Mouse (Mus musculus) forebrain, embryonic 12.5 days (tissue): Measurements from ENCODE around the gene Ccdc162. TPM values are rescaled to one million over a fixed set of nuclear protein-coding genes. Genes with fewer than 3 reads are reported as not detected.
"Not testable (repeated sequence)": the region's sequence is repeated elsewhere in the genome, so short reads cannot be mapped to it uniquely, and the experiment has no call there.

ENCODE experiments used
- ATAC-seq: fragments of 200-750 bp; cut with Nextera tagmentation; 2 replicates; pipeline ENCODE4 v1.8.0; 2017; ENCODE audit warnings: moderate TSS enrichment; ENCODE audit not compliant: low FRiP score
- H3K27ac ChIP-seq: fragments of 300-500 bp; sonication (generic); 2 replicates; pipeline ENCODE4 v1.5.1; 2016; ENCODE audit warnings: mild to moderate bottlenecking
- H3K27me3 ChIP-seq: fragments of 300-500 bp; sonication (generic); 2 replicates; pipeline ENCODE4 v1.6.1; 2016; ENCODE audit warnings: mild to moderate bottlenecking
- H3K36me3 ChIP-seq: fragments of 300-500 bp; sonication (generic); replicated peaks from 2 replicates; pipeline ENCODE4 v1.6.1; 2016; ENCODE audit warnings: mild to moderate bottlenecking
- H3K4me1 ChIP-seq: fragments of 300-500 bp; sonication (generic); 2 replicates; pipeline ENCODE4 v1.6.1; 2016
- H3K4me2 ChIP-seq: fragments of 300-500 bp; sonication (generic); 2 replicates; pipeline ENCODE4 v1.6.1; 2016; ENCODE audit warnings: mild to moderate bottlenecking, moderate library complexity
- H3K4me3 ChIP-seq: fragments of 300-500 bp; sonication (generic); replicated peaks from 2 replicates; pipeline ENCODE4 v1.5.1; 2016; ENCODE audit warnings: mild to moderate bottlenecking
- H3K9ac ChIP-seq: fragments of 300-500 bp; sonication (generic); 2 replicates; pipeline ENCODE4 v1.6.1; 2016; ENCODE audit warnings: mild to moderate bottlenecking
- H3K9me3 ChIP-seq: fragments of 300-500 bp; sonication (generic); 2 replicates; pipeline ENCODE4 v1.6.1; 2016
- WGBS: fragments of 180-500 bp; shearing (Covaris S2); methylation state at CpG from one replicate; pipeline ENCODE4 v1.1.7; 2016; 5-methylcytosine and 5-hydroxymethylcytosine counted together
- polyA plus RNA-seq: library from polyadenylated mRNA; unstranded; fragments of >200 nt; fragmentation: Nextera tagmentation; extraction: Ambion mirVana; gene quantifications from 2 replicates; pipeline ENCODE4 v1.2.1, GENCODE M21; 2016

Ccdc162 gene
- polyA plus RNA-seq, 1 experiment from 2014 or later, result 0.31 TPM

- WGBS, result 93% methylated on average over 6 of the region's 6 CpGs
Observed at GRCm38 (mm10) chr10:41659671-41660070, 56.8 kb downstream of the Ccdc162 start.

DNA sequence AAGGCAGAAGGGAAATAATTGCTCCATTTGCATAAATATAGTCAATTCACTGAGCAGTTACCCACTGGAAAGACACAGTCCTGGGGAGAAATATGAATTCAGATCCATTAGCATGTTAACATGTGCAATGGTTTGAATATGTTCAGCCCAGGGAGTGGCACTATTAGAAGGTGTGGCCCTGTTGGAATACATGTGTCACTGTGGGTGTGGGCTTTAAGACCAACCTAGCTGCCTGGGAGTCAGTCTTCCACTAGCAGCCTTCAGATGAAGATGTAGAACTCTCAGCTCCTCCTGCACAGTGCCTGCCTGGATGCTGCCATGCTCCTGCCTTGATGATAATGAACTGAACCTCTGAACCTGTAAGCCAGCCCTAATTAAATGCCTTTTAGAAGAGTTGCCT, 60.8 kb downstream of the Ccdc162 start:
- ATAC-seq, H3K4me3 ChIP-seq, H3K4me2 ChIP-seq, H3K9me3 ChIP-seq, H3K27ac ChIP-seq, H3K27me3 ChIP-seq, H3K9ac ChIP-seq, H3K36me3 ChIP-seq: not testable (repeated sequence)
- H3K4me1 ChIP-seq, result peaks cover 11% of the 10 kb centered on the region; the same call in 1 of the 2 replicates

More at GRCm38 (mm10) chr10:41659671-41660070, 56.8 kb downstream of the Ccdc162 start:
- not testable (repeated sequence) for H3K4me2 ChIP-seq, H3K9me3 ChIP-seq, H3K36me3 ChIP-seq, H3K4me3 ChIP-seq, H3K4me1 ChIP-seq, H3K9ac ChIP-seq, H3K27me3 ChIP-seq, ATAC-seq, H3K27ac ChIP-seq

DNA sequence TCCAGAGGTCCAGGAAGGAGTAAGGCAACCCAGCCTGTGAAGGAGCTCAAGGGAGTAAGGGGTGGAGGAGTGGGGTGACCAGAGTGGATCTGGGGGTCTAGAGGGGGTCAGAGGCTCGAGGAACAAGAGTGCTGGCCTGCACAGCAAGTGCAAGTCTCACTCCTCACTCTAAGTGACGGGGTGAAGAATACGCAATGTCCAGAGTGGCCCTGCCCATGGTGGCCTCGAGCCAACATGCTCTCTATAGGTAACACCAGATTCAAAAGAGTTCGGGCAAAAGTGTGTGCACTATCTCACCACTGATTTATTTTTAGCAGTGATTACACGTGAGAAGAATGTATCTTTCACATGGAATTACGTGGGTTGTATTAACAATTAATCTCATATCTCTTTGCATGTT, 63.4 kb downstream of the Ccdc162 start:
- 90% methylated on average over 7 of the region's 7 CpGs for WGBS
- no peak for ATAC-seq
- no peaks in the 10 kb centered on the region for H3K9me3 ChIP-seq

GRCm38 (mm10) chr10:41652094-41652775, 64.2 kb downstream of the Ccdc162 start:
- Histone ChIP-seq H3K4me3 (no peak overlapping the region), H3K4me2 (no peak overlapping the region), H3K4me1 (peaks cover 11% of the 10 kb centered on the region; the same call in 1 of the 2 replicates), H3K27me3 (no peaks in the 10 kb centered on the region), H3K27ac (no peak overlapping the region), H3K36me3 (no peaks in the 10 kb centered on the region), H3K9ac (no peak overlapping the region), H3K9me3 (no peaks in the 10 kb centered on the region)
- no peak for ATAC-seq
- WGBS, result 50% methylated on average over 6 of the region's 6 CpGs

More for the DNA sequence above, 63.4 kb downstream of the Ccdc162 start:
- Histone ChIP-seq H3K4me2 (no peak overlapping the region), H3K4me1 (peaks cover 11% of the 10 kb centered on the region; the same call in 1 of the 2 replicates), H3K36me3 (no peaks in the 10 kb centered on the region), H3K4me3 (no peak overlapping the region), H3K27ac (no peak overlapping the region), H3K9ac (no peak overlapping the region), H3K27me3 (no peaks in the 10 kb centered on the region)

GRCm38 (mm10) chr10:41651532-41651931, 64.9 kb downstream of the Ccdc162 start:
- H3K27me3 ChIP-seq, result no peaks in the 10 kb centered on the region
- no peak overlapping the region for H3K4me2 ChIP-seq
- no peak for ATAC-seq
- H3K4me3 ChIP-seq, result no peak overlapping the region
- WGBS, result 78% methylated on average over 3 of the region's 3 CpGs
- H3K9me3 ChIP-seq, result no peaks in the 10 kb centered on the region
- H3K4me1 ChIP-seq, result peaks cover 11% of the 10 kb centered on the region; the same call in 1 of the 2 replicates
- no peak overlapping the region for H3K9ac ChIP-seq
- no peaks in the 10 kb centered on the region for H3K36me3 ChIP-seq
- no peak overlapping the region for H3K27ac ChIP-seq

- H3K27ac ChIP-seq, result no peak overlapping the region
- no peak overlapping the region for H3K9ac ChIP-seq
- H3K4me1 ChIP-seq, result peaks cover 11% of the 10 kb centered on the region; the same call in 1 of the 2 replicates
- no peaks in the 10 kb centered on the region for H3K27me3 ChIP-seq
- H3K36me3 ChIP-seq, result no peaks in the 10 kb centered on the region
- no peak overlapping the region for H3K4me2 ChIP-seq
- H3K9me3 ChIP-seq, result no peaks in the 10 kb centered on the region
- H3K4me3 ChIP-seq, result no peak overlapping the region
- ATAC-seq, result no peak
- 78% methylated on average over 4 of the region's 5 CpGs for WGBS
Observed at GRCm38 (mm10) chr10:41649186-41649585, 67.2 kb downstream of the Ccdc162 start.

- no peaks in the 10 kb centered on the region for H3K36me3 ChIP-seq
- H3K9ac ChIP-seq, result no peak overlapping the region
- H3K4me1 ChIP-seq, result no peaks in the 10 kb centered on the region
- H3K27ac ChIP-seq, result no peak overlapping the region
- no peak overlapping the region for H3K4me2 ChIP-seq
- H3K4me3 ChIP-seq, result no peak overlapping the region
- ATAC-seq, result no peak
- H3K9me3 ChIP-seq, result no peaks in the 10 kb centered on the region
- H3K27me3 ChIP-seq, result no peaks in the 10 kb centered on the region
- 78% methylated on average over 3 of the region's 3 CpGs for WGBS
Observed at GRCm38 (mm10) chr10:41638776-41639175, 77.7 kb downstream of the Ccdc162 start.

- H3K27ac ChIP-seq, result no peak overlapping the region
- no peak for ATAC-seq
- no peaks in the 10 kb centered on the region for H3K9me3 ChIP-seq
- H3K27me3 ChIP-seq, result no peaks in the 10 kb centered on the region
- 86% methylated on average over 9 of the region's 9 CpGs for WGBS
- no peak overlapping the region for H3K4me2 ChIP-seq
- no peaks in the 10 kb centered on the region for H3K4me1 ChIP-seq
- no peak overlapping the region for H3K9ac ChIP-seq
- H3K36me3 ChIP-seq, result no peaks in the 10 kb centered on the region
- no peak overlapping the region for H3K4me3 ChIP-seq
Observed at GRCm38 (mm10) chr10:41635276-41636033, 81.0 kb downstream of the Ccdc162 start.

- 91% methylated on average over 11 of the region's 11 CpGs for WGBS
- Histone ChIP-seq H3K4me3 (no peak overlapping the region), H3K36me3 (no peaks in the 10 kb centered on the region), H3K4me2 (no peak overlapping the region), H3K4me1 (no peaks in the 10 kb centered on the region), H3K9me3 (no peaks in the 10 kb centered on the region), H3K27ac (no peak overlapping the region), H3K9ac (no peak overlapping the region), H3K27me3 (no peaks in the 10 kb centered on the region)
- ATAC-seq, result no peak
Observed at GRCm38 (mm10) chr10:41633801-41634200, 82.6 kb downstream of the Ccdc162 start.

- no peaks in the 10 kb centered on the region for H3K4me1 ChIP-seq
- no peak for ATAC-seq
- H3K9ac ChIP-seq, result no peak overlapping the region
- 92% methylated on average over 1 of the region's 1 CpGs for WGBS
- no peaks in the 10 kb centered on the region for H3K27me3 ChIP-seq
- H3K36me3 ChIP-seq, result no peaks in the 10 kb centered on the region
- H3K4me3 ChIP-seq, result no peak overlapping the region
- H3K27ac ChIP-seq, result no peak overlapping the region
- no peak overlapping the region for H3K4me2 ChIP-seq
- no peaks in the 10 kb centered on the region for H3K9me3 ChIP-seq
Observed at GRCm38 (mm10) chr10:41632062-41632461, 84.4 kb downstream of the Ccdc162 start.

DNA sequence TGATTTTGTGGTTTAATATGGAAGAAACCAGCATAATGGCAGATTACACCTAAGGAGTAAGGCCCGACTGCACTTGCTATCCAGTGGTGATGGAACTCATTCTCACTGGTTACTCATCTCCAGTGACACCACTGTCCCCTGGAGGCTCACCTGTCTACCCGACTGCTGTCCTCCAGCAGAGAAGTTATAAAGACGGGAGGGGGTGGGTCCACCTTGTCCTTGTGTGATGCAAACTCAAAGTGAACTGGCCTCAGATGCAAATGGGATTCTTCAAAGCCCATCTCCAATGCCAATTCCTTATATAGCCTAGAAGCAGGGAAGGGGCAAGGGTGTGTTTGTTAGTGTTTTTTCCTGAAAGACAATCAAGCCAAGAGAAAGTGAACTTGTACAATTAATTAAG, 89.4 kb downstream of the Ccdc162 start:
- H3K4me1 ChIP-seq, result no peaks in the 10 kb centered on the region
- 77% methylated on average over 3 of the region's 3 CpGs for WGBS
- no peak overlapping the region for H3K9ac ChIP-seq
- no peak for ATAC-seq
- no peak overlapping the region for H3K4me3 ChIP-seq
- H3K4me2 ChIP-seq, result no peak overlapping the region
- no peaks in the 10 kb centered on the region for H3K36me3 ChIP-seq
- H3K27me3 ChIP-seq, result no peaks in the 10 kb centered on the region
- no peak overlapping the region for H3K27ac ChIP-seq
- no peaks in the 10 kb centered on the region for H3K9me3 ChIP-seq

DNA sequence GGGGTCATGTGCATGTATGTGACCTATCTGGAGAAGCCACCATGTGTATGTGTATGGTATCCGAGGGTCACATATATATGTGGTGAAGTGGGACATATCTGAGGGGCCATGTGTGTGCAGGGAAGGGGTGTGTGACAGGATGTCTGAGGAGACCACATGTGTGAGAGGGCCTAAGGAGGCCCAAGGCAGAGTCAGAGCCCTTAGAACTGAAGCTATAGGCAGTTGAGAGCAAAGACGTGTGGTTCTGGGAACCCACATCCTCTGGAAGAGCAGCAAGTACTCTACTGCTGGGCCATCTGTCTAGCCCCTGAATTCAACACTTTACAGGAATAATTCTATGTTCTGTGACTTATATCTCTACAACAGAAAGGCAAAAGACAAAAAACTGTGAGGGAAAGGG, 96.4 kb downstream of the Ccdc162 start:
- H3K27me3 ChIP-seq, result no peaks in the 10 kb centered on the region
- 99% methylated on average over 2 of the region's 2 CpGs for WGBS
- no peak for ATAC-seq
- H3K9me3 ChIP-seq, result no peaks in the 10 kb centered on the region
- H3K36me3 ChIP-seq, result no peaks in the 10 kb centered on the region
- H3K9ac ChIP-seq, result no peak overlapping the region
- no peak overlapping the region for H3K27ac ChIP-seq
- H3K4me1 ChIP-seq, result no peaks in the 10 kb centered on the region
- no peak overlapping the region for H3K4me2 ChIP-seq
- H3K4me3 ChIP-seq, result no peak overlapping the region

DNA sequence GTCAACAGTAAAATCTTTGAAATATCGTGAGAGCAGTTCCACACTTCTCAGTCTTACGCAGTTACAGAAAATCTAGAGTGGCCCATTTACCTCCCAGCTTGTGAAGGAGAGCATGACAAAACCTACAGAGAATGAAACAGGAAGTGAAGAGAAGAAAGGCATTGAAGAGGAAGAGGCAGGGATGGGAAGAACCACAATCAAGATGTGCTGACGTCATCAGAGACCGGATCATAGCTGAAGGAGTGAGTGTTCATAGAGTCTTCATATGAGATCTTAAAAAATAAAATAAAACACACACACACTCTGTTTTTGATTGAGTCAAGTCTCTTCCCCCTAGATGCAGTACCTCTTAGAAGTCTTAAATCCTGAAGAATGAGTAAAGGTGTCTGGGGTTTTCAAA, 100.9 kb downstream of the Ccdc162 start:
- Histone ChIP-seq H3K27me3 (no peaks in the 10 kb centered on the region), H3K4me3 (no peak overlapping the region), H3K4me1 (no peaks in the 10 kb centered on the region), H3K27ac (no peak overlapping the region), H3K4me2 (no peak overlapping the region), H3K36me3 (no peaks in the 10 kb centered on the region), H3K9ac (no peak overlapping the region), H3K9me3 (no peaks in the 10 kb centered on the region)
- no peak for ATAC-seq
- 86% methylated on average over 4 of the region's 4 CpGs for WGBS
